8 mouse cellular contexts compared by ENCODE assay signal in genomic region chr9:107738841-107739202, GRCm38 (mm10). TPM values are rescaled to one million over a fixed set of nuclear protein-coding genes. Genes with fewer than 3 reads are reported as not detected.
DNase-seq lines count a peak whose midpoint lies in the region; ATAC-seq and TF ChIP-seq lines count a peak whose summit lies in the region.

No protein-coding gene starts in this region.

- H3K4me2 ChIP-seq in heart, embryonic 15.5 days, result no peak overlapping the region
- H3K4me2 ChIP-seq in intestine, postnatal 0 days (replicated peaks; ENCODE audit: low read depth), result no peak overlapping the region
- H3K4me2 ChIP-seq in liver, postnatal 0 days (ENCODE audit: low read depth, low read length), result no peak overlapping the region

- ATAC-seq in heart, embryonic 15.5 days (replicated peaks; ENCODE audit: insufficient number of reproducible peaks, insufficient read depth, low FRiP score, low read depth), result peak; percentile 36; the same call in 1 of the 2 replicates
- peak; percentile 56 for ATAC-seq in intestine, postnatal 0 days
- peak; percentile 58 for ATAC-seq in liver, postnatal 0 days

- TF ChIP-seq CTCF in embryonic fibroblast, embryonic 13.5 days (IDR thresholded peaks at IDR 0.05; ENCODE audit: borderline replicate concordance, insufficient read depth, low read length), result 0 out of 2 replicates have a peak, but pooled peaks have one; percentile 19
- TF ChIP-seq CTCF in intestine, postnatal 0 days (IDR thresholded peaks at IDR 0.05; ENCODE audit: low read depth), result peak; percentile 76
- peak; percentile 62 for TF ChIP-seq CTCF in liver, postnatal 0 days (IDR thresholded peaks at IDR 0.05; ENCODE audit: low read depth)
- TF ChIP-seq CTCF in olfactory bulb, adult 2 months (IDR thresholded peaks at IDR 0.05; ENCODE audit: insufficient read depth, low read depth, low read length), result peak; percentile 29; the same call in 1 of the 2 replicates

- no peak for TF ChIP-seq EP300 in liver, postnatal 0 days (IDR thresholded peaks at IDR 0.05; ENCODE audit: low read depth)

- no peak for DNase-seq in heart, embryonic 10.5 days (ENCODE audit: low spot score)
- peak; percentile 61 for DNase-seq in ZHBTc4 (ENCODE audit: low read depth, low spot score)
- peak; percentile 50 for DNase-seq in liver, postnatal 0 days
- DNase-seq in ovary, postnatal 14 days (ENCODE audit: low spot score), result no peak

- H3K27ac ChIP-seq in heart, embryonic 15.5 days, result no peak overlapping the region
- H3K27ac ChIP-seq in heart, embryonic 10.5 days, result no peak overlapping the region
- no peak overlapping the region for H3K27ac ChIP-seq in embryonic fibroblast, embryonic 13.5 days (ENCODE audit: insufficient read depth, low read length)
- H3K27ac ChIP-seq in intestine, postnatal 0 days (ENCODE audit: low read depth, low read length), result 0 out of 2 replicates have a peak overlapping the region, but pooled peaks have one; percentile 21
- no peak overlapping the region for H3K27ac ChIP-seq in liver, postnatal 0 days (ENCODE audit: low read depth)
- H3K27ac ChIP-seq in olfactory bulb, adult 2 months (ENCODE audit: insufficient read depth, low read depth, low read length), result no peak overlapping the region

- peaks cover 27% of the 10 kb centered on the region for H3K27me3 ChIP-seq in heart, embryonic 15.5 days
- H3K27me3 ChIP-seq in heart, embryonic 10.5 days (ENCODE audit: insufficient read depth, poor library complexity, severe bottlenecking), result peaks cover 26% of the 10 kb centered on the region
- H3K27me3 ChIP-seq in intestine, postnatal 0 days (replicated peaks; ENCODE audit: control insufficient read depth, insufficient read depth, low read length), result peaks cover 11% of the 10 kb centered on the region; the same call in 1 of the 2 replicates
- peaks cover 20% of the 10 kb centered on the region for H3K27me3 ChIP-seq in liver, postnatal 0 days (ENCODE audit: insufficient read depth, low read length)

- H3K4me1 ChIP-seq in heart, embryonic 15.5 days (replicated peaks), result peaks cover 24% of the 10 kb centered on the region
- peaks cover 42% of the 10 kb centered on the region for H3K4me1 ChIP-seq in heart, embryonic 10.5 days
- H3K4me1 ChIP-seq in embryonic fibroblast, embryonic 13.5 days (ENCODE audit: control insufficient read depth, insufficient read depth, low read length), result 0 out of 2 replicates have a peak, but pooled peaks cover 3% of the 10 kb centered on the region
- H3K4me1 ChIP-seq in intestine, postnatal 0 days (replicated peaks; ENCODE audit: control insufficient read depth, insufficient read depth, low read length), result no peaks in the 10 kb centered on the region; the same call in 1 of the 2 replicates
- H3K4me1 ChIP-seq in liver, postnatal 0 days (ENCODE audit: insufficient read depth), result no peaks in the 10 kb centered on the region
- H3K4me1 ChIP-seq in olfactory bulb, adult 2 months (ENCODE audit: control insufficient read depth, insufficient read depth, low read length), result peaks cover 22% of the 10 kb centered on the region

- peaks cover 54% of the 10 kb centered on the region for H3K36me3 ChIP-seq in heart, embryonic 15.5 days
- H3K36me3 ChIP-seq in heart, embryonic 10.5 days, result peaks cover 56% of the 10 kb centered on the region
- H3K36me3 ChIP-seq in intestine, postnatal 0 days (ENCODE audit: control insufficient read depth, insufficient read depth), result peaks cover 55% of the 10 kb centered on the region
- H3K36me3 ChIP-seq in liver, postnatal 0 days (replicated peaks; ENCODE audit: insufficient read depth, low read length), result peaks cover 51% of the 10 kb centered on the region

- TF ChIP-seq POLR2A in embryonic fibroblast, embryonic 13.5 days (IDR thresholded peaks at IDR 0.05; ENCODE audit: low read depth, low read length), result no peak
- no peak for TF ChIP-seq POLR2A in olfactory bulb, adult 2 months (IDR thresholded peaks at IDR 0.05; ENCODE audit: insufficient read depth, low read depth, low read length)

- no peak overlapping the region for H3K4me3 ChIP-seq in heart, embryonic 15.5 days
- no peak overlapping the region for H3K4me3 ChIP-seq in heart, embryonic 10.5 days
- no peak overlapping the region for H3K4me3 ChIP-seq in embryonic fibroblast, embryonic 13.5 days (ENCODE audit: insufficient read depth, low read length)
- H3K4me3 ChIP-seq in intestine, postnatal 0 days (ENCODE audit: low read depth, low read length), result no peak overlapping the region
- no peak overlapping the region for H3K4me3 ChIP-seq in liver, postnatal 0 days (ENCODE audit: low read depth, low read length)
- no peak overlapping the region for H3K4me3 ChIP-seq in olfactory bulb, adult 2 months (ENCODE audit: insufficient read depth, low read depth, low read length)

- H3K9ac ChIP-seq in heart, embryonic 15.5 days, result no peak overlapping the region
- no peak overlapping the region for H3K9ac ChIP-seq in intestine, postnatal 0 days (ENCODE audit: low read depth, low read length)
- no peak overlapping the region for H3K9ac ChIP-seq in liver, postnatal 0 days (replicated peaks)

- no peaks in the 10 kb centered on the region for H3K9me3 ChIP-seq in heart, embryonic 15.5 days (replicated peaks)
- H3K9me3 ChIP-seq in heart, embryonic 10.5 days, result no peaks in the 10 kb centered on the region
- no peaks in the 10 kb centered on the region for H3K9me3 ChIP-seq in intestine, postnatal 0 days (ENCODE audit: control insufficient read depth)
- H3K9me3 ChIP-seq in liver, postnatal 0 days (ENCODE audit: low read length), result no peaks in the 10 kb centered on the region

- WGBS in heart, embryonic 15.5 days, result 53% methylated on average over 4 of the region's 4 CpGs
- 53% methylated on average over 4 of the region's 4 CpGs for WGBS in heart, embryonic 10.5 days
- 52% methylated on average over 4 of the region's 4 CpGs for WGBS in intestine, postnatal 0 days
- 72% methylated on average over 4 of the region's 4 CpGs for WGBS in liver, postnatal 0 days (ENCODE audit: insufficient replicate concordance)
- WGBS in olfactory bulb, adult 2 months, result 48% methylated on average over 4 of the region's 4 CpGs

RNA-seq across cellular contexts. Expression of gene Sema3f, which starts 28.5 kb away (rescaled TPM):
- polyA plus RNA-seq in heart, embryonic 15.5 days (2015; fragmentation: Nextera tagmentation; extraction: Ambion mirVana), result 4.1 and 7.1 TPM in 2 replicates
- polyA plus RNA-seq in heart, embryonic 10.5 days (2016; fragmentation: Nextera tagmentation; extraction: Ambion mirVana), result 4.7 and 13.2 TPM in 2 replicates
- polyA plus RNA-seq in embryonic fibroblast, embryonic 13.5 days (2011; ENCODE audit: insufficient read length, low read depth, missing spikeins), result 68.0 and 88.1 TPM in 2 replicates
- 3.9 and 4.4 TPM in 2 replicates for polyA plus RNA-seq in intestine, postnatal 0 days (2015; fragmentation: Nextera tagmentation; extraction: Ambion mirVana)
- 0.76 and 1.1 TPM in 2 replicates for polyA plus RNA-seq in liver, postnatal 0 days (2015; fragmentation: Nextera tagmentation; extraction: Ambion mirVana)
- not detected in 2 replicates for polyA plus RNA-seq in olfactory bulb, adult 2 months (2012; ENCODE audit: insufficient read depth, insufficient read length, low replicate concordance, missing spikeins)

RNA-seq across cellular contexts. Expression of gene Rbm5, which starts 32.0 kb away (rescaled TPM):
- 123 and 147 TPM in 2 replicates for polyA plus RNA-seq in heart, embryonic 15.5 days (2015; fragmentation: Nextera tagmentation; extraction: Ambion mirVana)
- polyA plus RNA-seq in heart, embryonic 10.5 days (2016; fragmentation: Nextera tagmentation; extraction: Ambion mirVana), result 131 and 159 TPM in 2 replicates
- 199 and 248 TPM in 2 replicates for polyA plus RNA-seq in embryonic fibroblast, embryonic 13.5 days (2011; ENCODE audit: insufficient read length, low read depth, missing spikeins)
- polyA plus RNA-seq in intestine, postnatal 0 days (2015; fragmentation: Nextera tagmentation; extraction: Ambion mirVana), result 48.9 and 51.4 TPM in 2 replicates
- polyA plus RNA-seq in liver, postnatal 0 days (2015; fragmentation: Nextera tagmentation; extraction: Ambion mirVana), result 37.8 and 41.7 TPM in 2 replicates
- 401 and 773 TPM in 2 replicates for polyA plus RNA-seq in olfactory bulb, adult 2 months (2012; ENCODE audit: insufficient read depth, insufficient read length, low replicate concordance, missing spikeins)

RNA-seq across cellular contexts. Expression of gene Gnat1, which starts 59.3 kb away (rescaled TPM):
- polyA plus RNA-seq in heart, embryonic 15.5 days (2015; fragmentation: Nextera tagmentation; extraction: Ambion mirVana), result 0.53 and 0.98 TPM in 2 replicates
- polyA plus RNA-seq in heart, embryonic 10.5 days (2016; fragmentation: Nextera tagmentation; extraction: Ambion mirVana), result 1.2 and 3.2 TPM in 2 replicates
- polyA plus RNA-seq in embryonic fibroblast, embryonic 13.5 days (2011; ENCODE audit: insufficient read length, low read depth, missing spikeins), result not detected in 2 replicates
- polyA plus RNA-seq in intestine, postnatal 0 days (2015; fragmentation: Nextera tagmentation; extraction: Ambion mirVana), result 1.6 and 1.9 TPM in 2 replicates
- polyA plus RNA-seq in liver, postnatal 0 days (2015; fragmentation: Nextera tagmentation; extraction: Ambion mirVana), result 5.8 and 6.2 TPM in 2 replicates
- polyA plus RNA-seq in olfactory bulb, adult 2 months (2012; ENCODE audit: insufficient read depth, insufficient read length, low replicate concordance, missing spikeins), result not detected in 2 replicates

Comparison
In these comparisons a context has a peak if more than half of its experiments do, and no peak if none do; other contexts are left out.
1. DNase-seq: peak in ZHBTc4 (single experiment) and liver, postnatal 0 days (single experiment); none in heart, embryonic 10.5 days (single experiment) and ovary, postnatal 14 days (single experiment).
2. CTCF ChIP-seq: peak in every context shown above with its lines; median percentile 76 in intestine, postnatal 0 days; 62 in liver, postnatal 0 days; 29 in olfactory bulb, adult 2 months; 19 in embryonic fibroblast, embryonic 13.5 days.
3. Peak in every context shown above with its lines, with median percentiles within 50 percentile points of each other: ATAC-seq.